Mouse (Mus musculus): ENCODE data around the gene Rnf115. TPM values are rescaled to one million over a fixed set of nuclear protein-coding genes. Genes with fewer than 3 reads are reported as not detected.
"Not testable (repeated sequence)": the region's sequence is repeated elsewhere in the genome, so short reads cannot be mapped to it uniquely, and the experiment has no call there.

Rnf115 gene
- polyA plus RNA-seq, 2 experiments, result 27.1 to 46.4 TPM

- Histone ChIP-seq H3K4me3 (replicated peaks; ENCODE audit: low read length) (peak overlapping the region; percentile 33), H3K9me3 (ENCODE audit: control insufficient read depth, low read length) (no peaks in the 10 kb centered on the region), H3K4me1 (ENCODE audit: control insufficient read depth, insufficient read depth, low read length) (peaks cover 6% of the 10 kb centered on the region; the same call in 1 of the 2 replicates), H3K27me3 (ENCODE audit: control insufficient read depth, insufficient read depth, low read length) (0 out of 2 replicates have a peak, but pooled peaks cover 11% of the 10 kb centered on the region), H3K36me3 (ENCODE audit: control insufficient read depth, insufficient read depth, low read length) (no peaks in the 10 kb centered on the region), H3K27ac (replicated peaks; ENCODE audit: low read depth, low read length) (no peak overlapping the region), H3K9ac (ENCODE audit: low read depth, low read length, severe bottlenecking) (peak overlapping the region; percentile 49), H3K4me2 (replicated peaks; ENCODE audit: low read depth, low read length, severe bottlenecking) (peak overlapping the region; percentile 56)
- 52% methylated on average over 17 of the region's 17 CpGs for WGBS
- ATAC-seq (ENCODE audit: low FRiP score, low read depth) (no peak), DNase-seq (ENCODE audit: low spot score) (no peak)
- no peak for TF ChIP-seq POLR2A (IDR thresholded peaks at IDR 0.05; ENCODE audit: borderline replicate concordance, extremely low read depth, insufficient read depth, insufficient read length)
Measured at GRCm38 (mm10) chr3:96684151-96684821, 43.2 kb upstream of the Rnf115 start.

- DNase-seq (ENCODE audit: low spot score) (no peak), ATAC-seq (ENCODE audit: low FRiP score, low read depth) (no peak)
- Histone ChIP-seq H3K4me2 (replicated peaks; ENCODE audit: low read depth, low read length, severe bottlenecking) (peak overlapping the region; percentile 56), H3K4me3 (replicated peaks; ENCODE audit: low read length) (peak overlapping the region; percentile 33), H3K27me3 (ENCODE audit: control insufficient read depth, insufficient read depth, low read length) (0 out of 2 replicates have a peak, but pooled peaks cover 11% of the 10 kb centered on the region), H3K4me1 (ENCODE audit: control insufficient read depth, insufficient read depth, low read length) (peaks cover 6% of the 10 kb centered on the region; the same call in 1 of the 2 replicates), H3K27ac (replicated peaks; ENCODE audit: low read depth, low read length) (no peak overlapping the region), H3K36me3 (ENCODE audit: control insufficient read depth, insufficient read depth, low read length) (no peaks in the 10 kb centered on the region), H3K9me3 (ENCODE audit: control insufficient read depth, low read length) (no peaks in the 10 kb centered on the region), H3K9ac (ENCODE audit: low read depth, low read length, severe bottlenecking) (peak overlapping the region; percentile 49)
- TF ChIP-seq POLR2A (IDR thresholded peaks at IDR 0.05; ENCODE audit: borderline replicate concordance, extremely low read depth, insufficient read depth, insufficient read length), result no peak
- 25% methylated on average over 28 of the region's 28 CpGs for WGBS
Measured at GRCm38 (mm10) chr3:96684822-96685156, 42.7 kb upstream of the Rnf115 start.

DNA sequence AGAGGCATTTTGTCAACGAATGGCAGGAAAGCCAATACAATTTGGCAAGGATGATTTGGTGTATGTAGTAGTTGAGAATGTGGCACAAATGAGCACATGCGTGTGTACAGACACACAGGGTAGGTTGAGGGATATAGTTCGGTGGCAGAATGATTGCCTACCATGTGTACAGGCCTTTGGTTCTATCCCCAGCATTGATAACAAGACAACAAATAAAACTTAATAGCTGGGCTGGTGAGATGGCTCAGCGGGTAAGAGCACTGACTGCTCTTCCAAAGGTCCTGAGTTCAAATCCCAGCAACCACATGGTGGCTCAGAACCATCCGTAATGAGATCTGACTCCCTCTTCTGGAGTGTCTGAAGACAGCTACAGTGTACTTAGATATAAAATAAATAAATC lies 41.4 kb upstream of the Rnf115 start:
- 0 out of 2 replicates have a peak, but pooled peaks cover 11% of the 10 kb centered on the region for H3K27me3 ChIP-seq (ENCODE audit: control insufficient read depth, insufficient read depth, low read length)
- H3K9me3 ChIP-seq (ENCODE audit: control insufficient read depth, low read length); DNase-seq (ENCODE audit: low spot score); ATAC-seq (ENCODE audit: low FRiP score, low read depth); H3K4me3 ChIP-seq (replicated peaks; ENCODE audit: low read length); H3K9ac ChIP-seq (ENCODE audit: low read depth, low read length, severe bottlenecking); H3K27ac ChIP-seq (replicated peaks; ENCODE audit: low read depth, low read length); H3K4me2 ChIP-seq (replicated peaks; ENCODE audit: low read depth, low read length, severe bottlenecking); H3K36me3 ChIP-seq (ENCODE audit: control insufficient read depth, insufficient read depth, low read length); H3K4me1 ChIP-seq (ENCODE audit: control insufficient read depth, insufficient read depth, low read length): not testable (repeated sequence)
- 91% methylated on average over 5 of the region's 5 CpGs for WGBS

- 81% methylated on average over 11 of the region's 11 CpGs for WGBS
- no peaks in the 10 kb centered on the region for H3K36me3 ChIP-seq (ENCODE audit: control insufficient read depth, insufficient read depth, low read length)
- 0 out of 2 replicates have a peak, but pooled peaks cover 8% of the 10 kb centered on the region for H3K27me3 ChIP-seq (ENCODE audit: control insufficient read depth, insufficient read depth, low read length)
Measured at GRCm38 (mm10) chr3:96688854-96689253, 38.6 kb upstream of the Rnf115 start.

DNA sequence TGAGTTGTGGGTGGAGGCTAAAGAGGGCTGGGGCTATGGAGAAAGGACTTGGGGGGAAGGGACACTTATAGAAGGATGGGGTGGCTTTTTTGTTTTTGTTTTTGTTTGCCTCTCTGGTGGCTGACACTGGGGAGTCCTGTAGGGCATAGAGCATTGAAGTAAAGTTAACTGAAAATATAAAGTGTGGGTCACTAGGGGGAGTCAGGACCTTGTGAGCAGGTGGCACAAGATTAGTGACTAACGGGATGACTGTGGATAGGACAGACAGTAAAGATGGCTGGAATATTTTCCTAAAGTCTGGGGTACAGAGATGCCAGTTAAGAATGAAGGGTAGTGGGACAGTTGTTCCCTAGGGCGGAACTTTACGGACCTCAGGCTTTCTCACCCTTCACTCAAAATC lies 37.2 kb upstream of the Rnf115 start:
- Histone ChIP-seq H3K36me3 (ENCODE audit: control insufficient read depth, insufficient read depth, low read length) (no peaks in the 10 kb centered on the region), H3K27ac (replicated peaks; ENCODE audit: low read depth, low read length) (no peak overlapping the region), H3K4me1 (ENCODE audit: control insufficient read depth, insufficient read depth, low read length) (0 out of 2 replicates have a peak, but pooled peaks cover 2% of the 10 kb centered on the region), H3K4me2 (replicated peaks; ENCODE audit: low read depth, low read length, severe bottlenecking) (no peak overlapping the region), H3K4me3 (replicated peaks; ENCODE audit: low read length) (no peak overlapping the region), H3K9ac (ENCODE audit: low read depth, low read length, severe bottlenecking) (no peak overlapping the region), H3K9me3 (ENCODE audit: control insufficient read depth, low read length) (no peaks in the 10 kb centered on the region), H3K27me3 (ENCODE audit: control insufficient read depth, insufficient read depth, low read length) (no peaks in the 10 kb centered on the region)
- WGBS, result 49% methylated on average over 3 of the region's 3 CpGs
- ATAC-seq (ENCODE audit: low FRiP score, low read depth), result no peak
- no peak for DNase-seq (ENCODE audit: low spot score)
- no peak for TF ChIP-seq POLR2A (IDR thresholded peaks at IDR 0.05; ENCODE audit: borderline replicate concordance, extremely low read depth, insufficient read depth, insufficient read length)

More at GRCm38 (mm10) chr3:96688854-96689253, 38.6 kb upstream of the Rnf115 start:
- Histone ChIP-seq H3K9me3 (ENCODE audit: control insufficient read depth, low read length) (no peaks in the 10 kb centered on the region), H3K4me1 (ENCODE audit: control insufficient read depth, insufficient read depth, low read length) (peaks cover 6% of the 10 kb centered on the region; the same call in 1 of the 2 replicates), H3K9ac (ENCODE audit: low read depth, low read length, severe bottlenecking) (no peak overlapping the region), H3K4me2 (replicated peaks; ENCODE audit: low read depth, low read length, severe bottlenecking) (no peak overlapping the region), H3K4me3 (replicated peaks; ENCODE audit: low read length) (no peak overlapping the region), H3K27ac (replicated peaks; ENCODE audit: low read depth, low read length) (no peak overlapping the region)
- no peak for DNase-seq (ENCODE audit: low spot score)
- TF ChIP-seq POLR2A (IDR thresholded peaks at IDR 0.05; ENCODE audit: borderline replicate concordance, extremely low read depth, insufficient read depth, insufficient read length), result no peak
- no peak for ATAC-seq (ENCODE audit: low FRiP score, low read depth)

All from limb, embryonic 14.5 days (tissue).